Mouse (Mus musculus): ENCODE results near the gene Zfp644.
"Not testable (repeated sequence)": the region's sequence is repeated elsewhere in the genome, so short reads cannot be mapped to it uniquely, and the experiment has no call there.

The Zfp644 gene

DNA sequence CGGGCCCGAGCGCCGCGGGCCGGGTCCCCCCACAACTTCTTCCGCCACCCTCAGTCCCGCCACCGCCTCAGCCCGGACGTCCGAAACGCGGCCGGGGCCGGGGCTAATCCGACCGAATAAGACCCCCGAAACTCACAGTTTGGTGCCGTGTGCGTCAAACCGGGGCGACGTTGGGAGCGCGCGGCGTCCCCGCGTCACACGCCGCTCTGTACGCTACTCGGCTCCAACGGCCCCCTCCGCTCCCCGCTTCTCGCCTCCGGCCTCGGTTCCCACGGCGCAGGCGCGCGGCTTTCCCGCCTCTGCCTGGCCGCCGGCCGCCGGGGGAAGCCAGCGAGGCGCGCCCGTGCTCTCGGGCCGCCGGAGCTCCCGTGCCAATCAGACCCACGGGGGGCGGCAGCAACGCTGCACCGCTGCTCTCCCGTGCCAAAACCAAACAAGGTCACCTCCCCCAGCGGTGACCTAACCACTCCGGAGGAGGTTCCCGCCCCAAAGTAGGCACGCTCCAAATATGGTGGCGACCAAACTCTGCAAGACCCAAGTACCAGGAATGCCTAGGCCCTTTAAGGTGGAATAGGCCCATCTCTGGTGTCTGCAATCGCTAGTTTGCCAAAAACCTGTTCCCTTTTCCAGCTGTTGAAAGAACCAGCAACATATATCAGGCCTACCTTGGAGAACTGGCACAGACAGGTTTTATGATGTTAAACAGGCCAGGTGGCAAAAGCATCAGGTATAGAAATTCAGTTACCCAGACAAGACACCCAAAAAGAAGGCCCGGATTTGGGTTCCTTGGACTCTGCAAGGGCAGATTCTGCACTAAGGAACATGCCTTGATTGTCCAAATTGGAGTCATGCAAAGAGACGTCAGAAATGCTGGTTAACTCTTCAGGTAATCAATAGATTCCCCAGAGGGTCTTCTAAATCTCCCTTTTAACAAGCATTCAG, at the start of gene Zfp644:
Gene Zfp644, minus strand, starts transcription at position 892 of the 942 bp plus-strand sequence.
- peak; percentile 72 to 80 for DNase-seq (ENCODE audit: low spot score in 2 of 2)

DNA sequence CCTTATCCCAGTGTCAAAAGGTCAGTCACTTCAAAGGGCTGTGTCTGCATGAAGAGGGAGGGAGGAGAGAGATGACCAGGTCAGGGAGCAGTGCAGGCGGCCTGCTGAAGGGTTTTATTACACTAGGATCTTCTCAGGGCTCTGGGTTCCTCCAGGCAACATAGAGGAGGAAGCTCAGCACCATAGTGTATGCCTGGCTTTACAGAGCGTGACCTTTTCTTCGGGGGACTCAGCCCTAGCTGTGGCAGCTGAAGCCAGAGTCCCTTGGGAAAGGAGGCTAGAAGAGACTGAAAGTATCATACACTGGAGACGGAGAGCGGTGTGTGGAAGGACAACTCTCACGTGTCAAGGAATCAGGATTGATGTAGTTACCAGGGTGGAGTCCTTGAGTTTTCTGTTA, 42.6 kb upstream of the Zfp644 start:
- no peak for DNase-seq (ENCODE audit: low spot score in 2 of 2)

DNA sequence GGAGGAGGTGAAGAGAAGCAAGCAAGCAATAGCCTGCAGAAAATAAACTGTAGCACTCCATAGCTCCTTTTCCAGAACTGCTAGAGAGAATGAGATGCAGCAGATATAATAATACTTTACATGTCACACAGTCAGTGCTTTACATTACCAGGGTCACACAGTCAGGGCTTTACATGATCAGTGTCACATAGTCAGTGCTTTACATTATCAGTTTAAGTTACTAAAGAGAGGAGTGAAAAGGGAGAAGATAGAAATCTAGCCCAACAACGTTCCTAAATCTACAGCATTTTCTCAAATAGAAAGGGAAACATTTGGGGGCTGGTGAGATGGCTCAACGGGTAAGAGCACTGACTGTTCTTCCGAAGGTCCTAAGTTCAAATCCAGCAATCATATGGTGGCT, 26.4 kb upstream of the Zfp644 start:
- DNase-seq (ENCODE audit: low spot score in 2 of 2), result no peak

DNA sequence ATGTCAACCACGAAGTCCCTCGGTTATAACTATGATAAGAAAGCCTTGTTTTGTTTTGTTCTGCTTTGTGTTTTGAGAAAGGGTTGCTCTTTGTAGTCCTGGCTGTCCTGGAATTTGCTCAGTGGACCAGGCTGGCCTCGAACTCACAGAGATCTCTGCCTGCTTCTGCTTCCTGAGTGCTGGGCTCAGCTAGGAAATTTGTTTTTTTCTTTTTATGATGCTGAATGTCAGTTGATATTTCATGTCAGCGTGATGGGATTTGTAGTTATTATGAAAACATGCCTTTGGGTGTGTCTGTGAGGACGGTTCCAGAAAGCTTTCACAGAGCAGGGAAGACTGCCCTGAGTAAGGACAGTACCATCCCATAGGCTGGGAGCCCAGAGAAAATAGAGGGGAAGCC, 25.7 kb upstream of the Zfp644 start:
- DNase-seq (ENCODE audit: low spot score in 2 of 2), result no peak

DNA sequence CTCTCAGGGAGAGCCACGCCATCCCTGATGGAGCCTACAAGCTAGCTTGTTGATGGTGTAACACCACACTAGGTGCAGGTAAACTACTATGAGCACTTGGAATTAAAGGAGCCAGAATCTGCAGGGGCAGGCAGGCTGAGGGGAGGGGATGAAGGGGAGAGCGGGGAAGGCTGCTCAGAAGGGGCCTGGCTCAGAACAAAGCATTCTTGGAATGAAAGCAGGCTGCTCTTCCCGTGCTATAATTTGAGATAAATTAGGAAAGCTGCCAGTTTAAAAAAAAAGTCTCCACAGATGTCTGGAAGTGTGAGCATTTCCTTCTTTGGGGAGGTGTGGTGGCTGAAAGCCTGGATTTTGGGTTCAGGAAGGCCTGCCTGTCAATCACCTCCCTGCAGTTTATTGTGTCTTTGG, 14.8 kb upstream of the Zfp644 start:
- no peak for DNase-seq (ENCODE audit: low spot score in 2 of 2)

DNA sequence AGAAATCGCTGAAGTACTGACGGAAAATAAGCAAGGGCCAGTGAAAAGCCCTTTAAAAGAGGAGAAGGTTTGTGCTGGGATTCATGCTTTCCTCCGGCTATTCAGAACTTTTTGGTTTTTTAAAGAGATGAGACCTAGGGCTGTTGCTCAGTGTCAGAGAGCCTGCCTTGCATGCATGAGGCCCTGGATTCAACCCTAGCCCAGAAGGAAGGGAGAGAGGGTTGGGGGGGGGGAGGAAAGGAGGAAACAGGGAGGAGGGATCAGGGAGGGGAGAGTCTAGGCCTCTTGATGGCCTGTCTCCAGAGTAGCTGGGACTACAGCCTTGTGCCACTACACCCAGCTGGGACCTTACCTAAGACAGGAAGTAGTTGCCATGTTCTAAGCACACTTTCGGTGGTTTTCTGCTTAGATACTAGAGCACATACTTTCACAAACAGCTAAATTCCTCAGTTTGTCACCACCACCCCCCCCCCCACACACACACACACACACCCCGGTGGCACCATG, 14.2 kb upstream of the Zfp644 start:
- DNase-seq (ENCODE audit: low spot score in 2 of 2), result no peak

DNA sequence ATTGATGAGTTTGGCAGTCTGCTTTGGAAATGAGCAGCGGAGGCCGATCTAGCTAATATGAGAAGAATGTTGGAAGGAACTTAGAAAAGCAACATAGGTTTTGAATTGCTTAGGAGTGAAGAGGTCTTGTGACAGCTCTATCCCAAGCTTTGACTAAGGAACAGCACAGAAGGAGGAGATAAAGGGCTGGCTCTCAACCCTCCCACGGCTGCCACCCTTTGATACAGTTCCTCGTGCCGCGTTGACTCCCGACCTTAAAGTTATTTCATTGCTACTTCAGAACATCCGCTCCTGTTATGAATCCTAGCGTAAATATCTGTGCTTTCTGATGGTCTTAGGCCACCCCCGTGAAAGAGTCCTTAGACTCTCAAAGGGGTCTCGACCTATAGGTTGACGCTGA, 13.5 kb upstream of the Zfp644 start:
- DNase-seq (ENCODE audit: low spot score in 2 of 2), result no peak

DNA sequence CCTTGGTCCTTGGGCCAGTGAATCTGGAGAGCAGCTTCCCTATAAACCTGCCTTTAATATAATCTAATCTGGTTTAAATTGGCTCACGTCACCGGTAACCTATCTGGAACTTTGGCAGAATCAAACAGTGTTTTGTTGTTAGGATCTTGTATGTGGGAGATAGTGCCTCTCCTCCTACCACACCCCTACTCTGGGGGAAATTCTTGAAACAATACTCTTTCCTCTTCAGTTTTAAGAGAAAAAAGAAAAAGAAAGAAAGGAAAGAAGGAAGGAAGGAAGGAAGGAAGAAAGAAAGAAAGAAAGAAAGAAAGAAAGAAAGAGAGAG, 13.0 kb upstream of the Zfp644 start:
- DNase-seq (ENCODE audit: low spot score in 2 of 2), result no peak

DNA sequence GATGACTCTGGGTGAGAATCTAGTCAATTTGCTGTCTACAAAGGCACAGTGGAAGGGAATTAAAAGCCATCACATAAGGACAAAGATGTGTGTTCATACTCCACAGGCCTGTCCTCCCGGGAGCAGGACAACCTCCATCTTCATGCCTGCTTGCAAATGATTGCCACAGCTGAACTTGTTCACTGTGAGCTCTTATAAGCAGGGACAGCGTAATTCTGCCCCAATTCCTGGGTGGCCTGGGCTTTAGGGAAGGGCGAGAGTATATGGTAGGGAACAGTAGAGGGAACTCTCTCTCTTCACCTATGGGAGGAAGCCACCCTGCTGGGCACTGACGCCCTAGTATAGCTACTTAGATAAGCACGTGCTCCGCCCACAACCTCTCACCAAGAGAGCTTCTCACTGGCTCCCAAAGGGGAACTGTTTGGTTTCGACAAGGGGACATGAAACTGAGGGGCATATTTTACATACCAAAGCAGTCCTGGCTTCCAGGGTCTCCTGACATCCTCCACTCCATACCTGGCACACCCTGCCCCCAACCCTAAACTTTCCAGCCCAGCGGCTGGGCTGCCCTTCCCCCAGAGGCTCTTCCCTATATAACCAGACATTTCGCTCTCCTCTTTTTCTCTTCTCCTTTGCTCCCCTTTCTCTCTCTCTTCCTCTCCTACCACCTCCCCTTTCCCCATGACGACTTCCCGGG, 12.4 kb upstream of the Zfp644 start:
- DNase-seq (ENCODE audit: low spot score in 2 of 2), result no peak

DNA sequence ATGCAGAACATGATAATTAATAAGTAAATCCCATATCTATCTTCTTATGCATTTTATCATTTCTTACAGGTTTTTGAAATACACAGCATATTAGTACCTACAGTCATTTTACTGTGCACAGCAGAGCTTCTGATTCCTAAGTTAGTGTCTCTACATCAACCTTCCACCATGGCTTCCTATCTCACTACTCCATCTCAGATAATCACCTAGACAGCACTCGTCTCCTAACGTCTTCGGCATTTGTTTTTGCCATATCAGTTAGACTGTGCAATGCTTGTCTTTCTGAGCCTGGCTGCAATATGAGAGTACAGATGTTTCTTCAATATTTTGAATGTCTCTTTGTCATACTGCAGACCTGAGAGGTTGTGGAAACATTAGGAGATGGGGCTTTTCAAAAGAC, 9.3 kb upstream of the Zfp644 start:
- no peak for DNase-seq (ENCODE audit: low spot score in 2 of 2)

DNA sequence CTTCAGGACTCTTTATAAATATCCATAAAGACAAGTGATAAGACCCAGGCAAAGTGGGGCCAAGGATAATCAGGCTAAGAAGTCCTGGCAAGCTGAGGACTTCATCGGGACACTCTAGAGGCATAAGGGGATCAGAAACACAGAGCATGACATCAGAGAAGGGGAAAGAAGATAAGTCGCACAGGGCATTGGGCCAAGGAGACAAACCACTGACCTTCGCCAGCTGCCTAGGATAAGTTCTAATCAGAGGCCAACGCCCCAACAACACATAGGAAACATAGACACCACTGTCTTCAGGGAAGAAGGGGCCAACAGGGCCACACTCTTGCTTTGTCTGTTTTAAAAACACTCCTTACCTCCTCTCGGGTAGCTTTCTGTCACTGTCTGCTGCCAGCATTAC, 8.1 kb upstream of the Zfp644 start:
- no peak for DNase-seq (ENCODE audit: low spot score in 2 of 2)

DNA sequence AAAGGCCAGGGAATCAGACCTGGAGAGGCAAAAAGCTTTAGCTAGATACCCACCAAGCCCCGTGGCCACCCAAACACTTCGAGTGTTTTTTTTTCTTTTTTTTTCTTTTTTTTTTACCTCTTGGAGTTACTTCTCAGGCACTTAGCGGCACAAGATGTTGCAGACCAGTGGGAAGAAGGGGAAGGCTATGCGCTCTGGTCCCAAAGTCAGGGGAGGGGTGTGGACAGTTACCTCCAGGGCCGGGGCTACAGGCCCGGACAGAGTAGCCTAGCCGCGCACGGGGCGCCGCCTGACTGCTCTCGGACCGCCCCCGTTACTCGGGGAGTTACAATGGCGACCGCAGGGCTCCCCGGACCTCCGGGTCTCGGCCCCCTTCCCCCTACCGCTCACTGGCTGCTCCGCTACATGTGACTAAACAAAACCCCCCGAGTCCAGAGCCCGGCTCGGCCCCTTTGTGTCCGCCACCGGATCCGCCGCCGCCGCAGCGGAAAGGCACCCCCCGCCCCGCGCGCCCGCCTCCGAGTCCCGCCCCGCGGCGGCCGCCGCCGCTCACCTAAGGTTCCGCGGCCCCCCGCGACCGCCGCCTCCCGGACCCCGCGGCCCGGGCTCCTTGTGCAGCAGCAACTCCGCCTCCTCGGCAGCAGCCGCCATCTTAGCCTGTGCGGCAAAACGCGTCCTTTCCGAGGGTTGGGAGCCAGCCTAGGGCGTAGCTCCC, 1.2 kb downstream of the Zfp644 start:
- peak; percentile 51 to 67 for DNase-seq (ENCODE audit: low spot score in 2 of 2)

DNA sequence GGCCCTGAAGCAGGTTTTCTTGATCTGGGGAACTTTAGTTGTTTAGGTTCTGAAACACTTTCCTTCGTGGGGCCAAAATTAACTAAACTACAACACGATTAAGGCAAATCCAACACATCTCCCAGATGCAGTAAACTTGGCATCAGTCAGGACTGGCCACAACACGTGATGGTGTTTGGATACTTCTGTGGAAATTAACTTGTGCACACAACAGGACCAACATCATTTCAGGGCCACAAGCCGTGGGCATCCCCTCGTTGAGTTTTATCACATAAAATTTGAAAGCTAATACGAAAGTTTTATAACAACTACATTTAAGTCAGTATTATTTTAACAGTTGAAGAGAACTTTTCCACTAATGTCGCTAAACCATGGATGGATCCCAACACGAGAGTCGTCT, 1.9 kb downstream of the Zfp644 start:
- no peak for DNase-seq (ENCODE audit: low spot score in 2 of 2)

DNA sequence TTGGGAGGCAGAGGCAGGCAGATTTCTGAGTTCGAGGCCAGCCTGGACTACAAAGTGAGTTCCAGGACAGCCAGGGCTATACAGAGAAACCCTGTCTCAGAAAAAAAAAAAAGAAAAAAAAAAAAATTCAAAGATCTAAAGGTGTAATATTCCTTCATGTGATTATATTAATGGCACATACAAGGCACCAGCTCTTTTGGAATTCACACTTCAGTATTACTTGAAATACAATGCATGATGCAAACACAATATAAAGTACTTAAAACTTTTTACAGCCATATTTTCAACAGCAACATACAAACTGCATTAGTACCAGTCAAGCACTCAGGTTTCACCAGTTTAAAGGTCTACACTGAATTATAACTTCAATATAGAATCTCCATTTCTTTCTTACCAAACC, 2.4 kb downstream of the Zfp644 start:
- no peak for DNase-seq (ENCODE audit: low spot score in 2 of 2)

DNA sequence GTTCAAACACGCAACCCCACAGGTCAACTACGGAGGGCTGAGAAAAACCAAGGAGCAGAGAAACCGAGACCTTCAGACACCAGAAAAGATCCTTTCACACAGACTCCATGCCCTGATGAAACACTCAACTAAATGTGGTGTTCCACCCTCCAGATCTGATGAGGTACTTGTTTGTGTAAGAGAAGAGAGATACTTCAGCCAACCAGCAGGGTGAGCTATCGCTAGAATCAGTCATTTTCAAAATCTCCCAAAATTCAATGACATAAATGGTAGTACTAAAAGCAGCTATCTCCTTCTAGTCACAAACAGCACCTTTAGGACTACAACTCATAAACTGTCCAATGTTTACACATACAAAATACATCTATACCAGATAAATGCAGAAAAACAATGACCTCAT, 4.1 kb downstream of the Zfp644 start:
- DNase-seq (ENCODE audit: low spot score in 2 of 2), result no peak

DNA sequence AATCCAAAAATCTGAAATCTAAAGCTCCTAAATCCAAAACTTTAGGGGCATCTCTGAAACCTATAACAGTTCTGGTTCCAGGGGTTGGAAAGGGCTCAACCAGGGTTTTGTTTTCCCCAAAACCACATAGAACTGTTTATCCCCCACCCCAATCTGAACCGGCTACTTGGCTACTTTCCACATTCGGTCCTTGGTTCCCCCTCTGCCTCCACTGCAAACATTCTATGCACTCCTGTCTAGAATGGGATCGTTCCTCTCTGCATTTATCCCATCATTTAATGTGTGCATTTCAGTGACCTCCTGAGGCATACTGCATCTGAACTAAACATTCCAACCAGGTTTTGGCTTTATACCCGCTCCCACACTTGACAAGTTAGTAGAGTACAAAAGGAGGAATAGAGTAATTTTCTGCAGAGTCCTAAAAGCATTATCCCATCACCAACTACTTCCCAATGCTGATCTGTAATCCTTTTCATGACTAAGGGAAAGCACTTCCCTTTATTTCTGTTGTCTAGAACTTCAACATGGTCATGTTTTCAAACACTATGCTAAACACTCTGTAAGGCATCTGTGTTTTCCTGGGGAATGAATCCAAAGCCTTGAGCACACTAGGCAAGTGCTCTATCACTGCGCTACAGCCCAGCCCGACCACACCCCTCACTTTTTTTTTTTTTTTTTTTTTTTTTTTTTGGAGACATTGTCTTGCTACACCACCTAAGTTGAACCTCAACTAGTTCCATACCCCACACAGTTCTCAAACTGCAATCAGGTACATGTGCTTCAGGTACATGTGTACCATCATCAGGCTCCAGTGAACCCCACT, 16.2 kb downstream of the Zfp644 start:
- no peak for DNase-seq (ENCODE audit: low spot score in 2 of 2)

DNA sequence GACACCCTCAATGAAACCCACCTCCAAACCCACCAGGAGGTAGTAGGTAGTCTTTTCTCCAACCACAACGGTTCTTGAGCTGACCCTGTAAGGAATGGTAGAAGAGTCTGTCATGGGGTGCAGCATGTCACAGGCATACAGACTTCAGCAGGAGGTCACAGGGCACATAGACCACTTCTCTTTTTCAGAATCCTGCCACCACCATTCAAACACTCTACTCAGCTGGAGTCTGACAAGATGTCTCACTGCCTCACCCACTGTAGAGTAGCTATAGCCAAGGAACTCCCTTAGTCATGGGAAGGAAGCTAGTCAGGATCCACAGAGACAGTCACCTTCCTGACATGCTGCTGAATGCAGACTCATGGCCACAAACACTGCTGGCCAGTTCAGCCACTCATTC, 17.4 kb downstream of the Zfp644 start:
- DNase-seq (ENCODE audit: low spot score in 2 of 2), result no peak

DNA sequence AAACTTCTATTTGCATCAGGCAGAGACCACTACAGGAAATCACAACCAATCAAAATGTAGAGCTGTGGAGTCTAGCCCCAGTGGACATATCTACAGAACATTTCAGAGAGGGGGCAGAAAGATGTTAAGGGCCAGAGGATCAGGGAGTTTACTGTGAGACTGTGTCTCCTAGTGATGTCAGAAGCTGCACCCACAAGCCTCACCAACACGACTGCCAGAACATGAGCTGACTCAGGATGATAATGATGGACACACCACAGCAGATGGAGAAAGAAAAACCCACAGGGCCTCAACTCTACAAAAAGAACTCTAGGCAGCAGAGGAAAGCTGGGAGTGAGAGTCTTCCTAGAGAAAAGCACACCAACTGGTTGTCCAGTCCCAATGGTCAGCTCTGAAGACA, 18.3 kb downstream of the Zfp644 start:
- DNase-seq (ENCODE audit: low spot score in 2 of 2), result not testable (repeated sequence)

DNA sequence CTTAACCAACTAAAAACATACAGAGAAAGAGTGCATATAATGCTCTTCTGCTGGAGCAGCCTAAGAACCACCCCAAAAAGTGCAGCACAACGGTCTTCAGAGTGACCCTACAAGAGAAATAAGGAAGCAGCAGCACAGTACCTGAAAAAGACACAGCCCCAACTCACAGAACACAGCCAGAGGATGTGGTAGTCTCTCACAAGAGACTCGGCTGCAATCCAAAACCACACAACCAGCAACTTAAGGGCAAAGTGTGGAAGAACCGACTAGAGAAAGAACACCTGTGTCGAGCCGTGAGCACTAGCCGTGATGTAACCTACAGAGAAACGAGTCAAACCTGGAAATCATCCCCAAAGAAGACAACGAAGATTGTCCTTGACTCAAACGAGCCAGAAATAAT, 20.3 kb downstream of the Zfp644 start:
- DNase-seq (ENCODE audit: low spot score in 2 of 2), result no peak

DNA sequence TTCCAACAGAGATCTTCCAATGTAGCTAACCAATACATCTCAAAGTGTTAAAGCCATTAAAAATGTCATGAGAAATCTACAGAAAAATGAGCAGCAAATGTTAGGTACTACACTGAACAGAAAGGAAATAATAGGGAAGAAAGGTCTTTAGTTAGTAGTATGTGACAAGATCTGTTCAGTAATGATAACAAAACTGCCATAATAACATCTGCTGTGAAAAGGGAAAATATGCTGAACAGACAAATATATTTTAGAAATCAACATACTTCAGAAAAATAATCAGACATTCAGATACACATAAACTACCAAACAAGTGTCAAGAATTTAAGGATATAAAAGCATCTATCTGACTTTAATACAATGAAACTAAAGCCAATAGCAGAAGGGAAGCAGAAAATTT, 24.5 kb downstream of the Zfp644 start:
- no peak for DNase-seq (ENCODE audit: low spot score in 2 of 2)

DNA sequence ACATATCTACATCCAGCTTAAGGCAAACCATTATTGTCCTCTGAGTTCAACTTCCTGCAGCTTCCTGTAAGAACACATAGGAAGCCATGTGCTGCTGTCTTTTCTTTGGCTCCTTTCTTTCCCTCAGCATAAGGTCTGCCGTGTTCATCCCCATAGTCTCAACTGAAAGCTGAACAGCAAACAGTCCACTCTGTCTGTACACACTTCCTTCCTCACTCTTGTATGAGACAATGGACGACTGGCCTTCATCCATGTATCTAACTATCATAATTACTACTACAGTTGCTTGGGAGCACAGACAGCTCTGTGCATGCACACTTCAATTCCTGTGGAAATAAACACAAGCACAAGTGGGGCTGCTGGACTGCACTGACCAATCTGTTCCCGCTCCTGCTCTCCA, 25.2 kb downstream of the Zfp644 start:
- no peak for DNase-seq (ENCODE audit: low spot score in 2 of 2)

DNA sequence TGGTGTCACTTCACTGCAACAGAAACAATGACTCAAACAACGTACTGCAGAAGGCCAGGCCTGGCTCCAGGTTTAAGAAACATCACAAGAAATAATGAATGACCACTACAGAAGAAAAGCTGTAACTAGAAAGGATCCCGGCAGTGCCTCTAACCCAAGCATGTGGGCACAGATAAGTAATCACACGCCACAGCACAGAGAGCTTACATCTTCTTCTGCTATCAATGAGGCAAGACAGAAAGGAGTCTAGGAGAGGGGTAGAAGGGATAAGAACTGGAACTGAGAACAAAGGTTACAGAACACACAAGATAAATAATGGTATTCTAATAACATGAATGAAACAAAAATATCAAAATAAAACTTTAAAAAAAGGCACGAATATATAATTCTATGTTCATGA, 32.2 kb downstream of the Zfp644 start:
- DNase-seq (ENCODE audit: low spot score in 2 of 2), result no peak

All from urinary bladder, postnatal 36 days (tissue).